Mouse (Mus musculus) NIH3T3 (cell line): Measurements from ENCODE around the gene Pdzk1ip1.

ENCODE experiments used
- DNase-seq: peaks from one replicate; pipeline ENCODE4 v3.0.0-alpha.2; 2012; ENCODE audit warnings: low read depth

Gene Pdzk1ip1

GRCm38 (mm10) chr4:115075204-115075915, 13.1 kb upstream of the Pdzk1ip1 start:
- DNase-seq = no peak

GRCm38 (mm10) chr4:115078892-115079820, 9.4 kb upstream of the Pdzk1ip1 start:
- DNase-seq = peak; percentile 22

GRCm38 (mm10) chr4:115079821-115080349, 8.6 kb upstream of the Pdzk1ip1 start:
- DNase-seq = no peak

GRCm38 (mm10) chr4:115083031-115083430, 5.5 kb upstream of the Pdzk1ip1 start:
- DNase-seq = no peak

GRCm38 (mm10) chr4:115085522-115086095, 2.9 kb upstream of the Pdzk1ip1 start:
- peak; percentile 83 for DNase-seq

- no peak for DNase-seq
These were observed 2.3 kb upstream of the Pdzk1ip1 start for GRCm38 (mm10) chr4:115086257-115086656.

- peak; percentile 55 for DNase-seq
These were observed 1.6 kb upstream of the Pdzk1ip1 start for GRCm38 (mm10) chr4:115086763-115087415.

GRCm38 (mm10) chr4:115090592-115090991, 2.1 kb downstream of the Pdzk1ip1 start:
- DNase-seq = no peak

- no peak for DNase-seq
These were observed 3.3 kb downstream of the Pdzk1ip1 start for GRCm38 (mm10) chr4:115091806-115092205.

- no peak for DNase-seq
These were observed 4.9 kb downstream of the Pdzk1ip1 start for GRCm38 (mm10) chr4:115093331-115093864.

GRCm38 (mm10) chr4:115094056-115094455, 5.5 kb downstream of the Pdzk1ip1 start:
- DNase-seq = no peak

- DNase-seq = peak; percentile 29
These were observed 7.3 kb downstream of the Pdzk1ip1 start for GRCm38 (mm10) chr4:115095671-115096434.

- DNase-seq = no peak
These were observed 8.1 kb downstream of the Pdzk1ip1 start for GRCm38 (mm10) chr4:115096435-115097145.

- DNase-seq = peak; percentile 65
These were observed 8.6 kb downstream of the Pdzk1ip1 start for GRCm38 (mm10) chr4:115097146-115097496.

- DNase-seq = peak; percentile 96
These were observed 13.2 kb downstream of the Pdzk1ip1 start for GRCm38 (mm10) chr4:115101682-115102081.

- peak; percentile 73 for DNase-seq
These were observed 15.0 kb downstream of the Pdzk1ip1 start for GRCm38 (mm10) chr4:115103510-115103909.

GRCm38 (mm10) chr4:115111167-115111566, 22.7 kb downstream of the Pdzk1ip1 start:
- DNase-seq = no peak

GRCm38 (mm10) chr4:115113266-115113665, 24.8 kb downstream of the Pdzk1ip1 start:
- no peak for DNase-seq

- no peak for DNase-seq
These were observed 31.1 kb downstream of the Pdzk1ip1 start for GRCm38 (mm10) chr4:115119642-115120041.

GRCm38 (mm10) chr4:115121162-115121561, 32.7 kb downstream of the Pdzk1ip1 start:
- no peak for DNase-seq
